Mouse (Mus musculus) kidney, adult 8-10 months (tissue): ENCODE results near the gene Fbxl17.

Experiments
- DNase-seq, 2 experiments: peaks; one replicate each; pipeline ENCODE4 v3.0.0; 2022

Gene Fbxl17

GRCm38 (mm10) chr17:63326227-63326626, 173.6 kb downstream of the Fbxl17 start:
- DNase-seq, result no peak

- DNase-seq, result no peak
Measured at GRCm38 (mm10) chr17:63324672-63325071, 175.1 kb downstream of the Fbxl17 start.

GRCm38 (mm10) chr17:63324039-63324438, 175.8 kb downstream of the Fbxl17 start:
- DNase-seq, result peak; percentile 52 to 80

GRCm38 (mm10) chr17:63322846-63323245, 177.0 kb downstream of the Fbxl17 start:
- DNase-seq, result no peak

- no peak for DNase-seq
Measured at GRCm38 (mm10) chr17:63321290-63321689, 178.5 kb downstream of the Fbxl17 start.

GRCm38 (mm10) chr17:63317518-63317917, 182.3 kb downstream of the Fbxl17 start:
- no peak for DNase-seq

- DNase-seq, result no peak
Measured at GRCm38 (mm10) chr17:63315646-63316480, 184.0 kb downstream of the Fbxl17 start.

- no peak for DNase-seq
Measured at GRCm38 (mm10) chr17:63312804-63313203, 187.0 kb downstream of the Fbxl17 start.

GRCm38 (mm10) chr17:63312330-63312729, 187.5 kb downstream of the Fbxl17 start:
- no peak for DNase-seq

- no peak for DNase-seq
Measured at GRCm38 (mm10) chr17:63311613-63312012, 188.2 kb downstream of the Fbxl17 start.

GRCm38 (mm10) chr17:63310021-63310420, 189.8 kb downstream of the Fbxl17 start:
- no peak for DNase-seq

- DNase-seq, result no peak
Measured at GRCm38 (mm10) chr17:63303862-63304261, 196.0 kb downstream of the Fbxl17 start.

GRCm38 (mm10) chr17:63301822-63302393, 197.9 kb downstream of the Fbxl17 start:
- no peak for DNase-seq

- no peak for DNase-seq
Measured at GRCm38 (mm10) chr17:63295471-63295870, 204.3 kb downstream of the Fbxl17 start.

GRCm38 (mm10) chr17:63294961-63295360, 204.9 kb downstream of the Fbxl17 start:
- DNase-seq, result peak in 1 of 2 experiments; percentile 13

GRCm38 (mm10) chr17:63293979-63294378, 205.8 kb downstream of the Fbxl17 start:
- no peak for DNase-seq

GRCm38 (mm10) chr17:63289317-63289913, 210.4 kb downstream of the Fbxl17 start:
- DNase-seq, result no peak

GRCm38 (mm10) chr17:63288850-63289249, 211.0 kb downstream of the Fbxl17 start:
- DNase-seq, result no peak

GRCm38 (mm10) chr17:63287413-63287812, 212.4 kb downstream of the Fbxl17 start:
- peak; percentile 33 to 41 for DNase-seq

GRCm38 (mm10) chr17:63285265-63285939, 214.4 kb downstream of the Fbxl17 start:
- DNase-seq, result peak; percentile 35 to 71

- no peak for DNase-seq
Measured at GRCm38 (mm10) chr17:63284074-63284473, 215.7 kb downstream of the Fbxl17 start.

- DNase-seq, result no peak
Measured at GRCm38 (mm10) chr17:63282004-63282403, 217.8 kb downstream of the Fbxl17 start.

GRCm38 (mm10) chr17:63280990-63281389, 218.8 kb downstream of the Fbxl17 start:
- no peak for DNase-seq
